Mouse (Mus musculus): ENCODE measurements at regions not wholly inside any gene's neighbourhood (a gene's known extent, or its start where the extent isn't known, plus 50 kb on each side); places are given as distances from the start of the nearest gene placed in this dataset.
"Not testable (repeated sequence)": the region's sequence is repeated elsewhere in the genome, so short reads cannot be mapped to it uniquely, and the experiment has no call there.

DNA sequence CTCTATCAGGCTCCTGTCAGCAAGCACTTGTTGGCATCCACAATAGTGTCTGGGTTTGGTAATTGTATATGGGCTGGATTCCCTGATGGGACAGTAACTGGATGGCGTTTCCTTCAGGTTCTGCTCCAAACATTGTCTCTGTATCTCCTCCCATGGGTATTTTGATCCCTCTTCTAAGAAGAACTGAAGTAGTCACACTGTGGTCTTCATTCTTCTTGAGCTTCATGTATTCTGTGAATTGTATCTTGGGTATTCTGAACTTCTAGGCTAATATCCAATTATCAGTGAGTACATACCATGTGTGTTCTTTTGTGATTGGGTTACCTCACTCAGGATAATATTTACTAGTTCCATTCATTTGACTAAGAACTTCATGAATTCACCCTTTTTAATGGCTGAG lies 119.2 kb upstream of the Gm21119 start:
- DNase-seq (ENCODE audit: low spot score in 2 of 2); intact Hi-C loops (cut with DNase I): not testable (repeated sequence)

DNA sequence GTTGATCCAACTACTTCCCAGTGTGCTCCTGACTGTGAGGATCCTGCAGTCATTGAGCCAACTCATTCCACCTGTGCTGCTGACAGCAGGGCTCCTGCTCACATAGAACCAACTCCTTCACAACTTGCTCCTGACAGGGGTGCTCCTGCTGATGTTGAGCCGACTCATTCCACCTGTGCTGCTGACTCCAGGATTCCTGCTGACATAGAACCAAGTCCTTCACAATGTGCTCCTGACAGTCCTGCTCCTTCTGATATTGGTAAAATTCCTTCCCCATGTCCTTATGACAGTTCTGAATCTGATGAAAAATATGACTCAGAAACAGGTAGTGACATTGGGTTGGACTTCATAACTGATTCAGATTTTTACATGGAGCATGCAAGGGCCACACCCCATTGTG lies 100.8 kb upstream of the Gm21119 start:
- intact Hi-C loops (cut with DNase I); DNase-seq (ENCODE audit: low spot score in 2 of 2): not testable (repeated sequence)

DNA sequence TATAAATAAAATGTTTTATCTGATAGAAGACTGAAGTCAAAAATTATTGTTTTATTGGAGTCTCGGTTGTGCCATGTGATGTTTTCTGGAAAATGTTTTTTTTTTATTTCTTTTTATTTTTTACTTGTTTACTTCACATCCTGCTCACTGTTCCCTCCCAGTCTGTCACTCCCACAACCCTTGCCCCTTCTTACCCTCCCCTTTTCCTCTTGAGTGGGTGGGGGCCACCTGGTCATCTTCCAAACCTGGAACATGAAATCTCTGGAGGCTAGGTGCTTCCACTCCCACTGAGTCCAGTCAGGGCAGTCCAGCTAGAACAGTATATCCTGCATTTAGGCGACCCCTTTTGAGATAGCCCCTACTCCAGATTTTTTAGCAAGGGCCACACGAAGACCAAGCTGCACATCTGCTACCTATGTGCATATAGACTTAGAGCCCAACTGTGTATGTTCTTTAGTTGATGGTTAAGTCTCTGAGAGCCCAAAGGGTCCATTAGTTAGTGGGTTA lies 98.3 kb upstream of the Gm21119 start:
- DNase-seq (ENCODE audit: low spot score in 2 of 2); intact Hi-C loops (cut with DNase I): not testable (repeated sequence)

DNA sequence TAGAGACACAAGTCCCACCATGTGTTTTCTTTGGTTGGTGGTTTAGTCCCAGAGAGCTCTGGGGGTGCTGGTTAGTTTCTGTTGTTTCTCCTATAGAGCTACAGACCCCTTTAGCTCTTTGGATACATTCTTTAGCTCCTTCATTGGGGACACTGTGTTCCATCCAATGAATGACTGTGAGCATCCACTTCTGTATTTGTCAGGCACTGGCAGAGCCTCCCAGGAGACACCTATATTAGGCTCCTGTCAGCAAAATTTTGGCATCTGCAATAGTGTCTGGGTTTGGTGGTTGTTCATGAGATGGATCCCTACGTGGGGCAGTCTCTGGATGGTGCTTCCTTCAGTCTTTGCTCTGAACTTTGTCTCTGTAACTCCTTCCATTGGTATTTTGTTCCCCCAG lies 97.2 kb upstream of the Gm21119 start:
- DNase-seq (ENCODE audit: low spot score in 2 of 2); intact Hi-C loops (cut with DNase I): not testable (repeated sequence)

DNA sequence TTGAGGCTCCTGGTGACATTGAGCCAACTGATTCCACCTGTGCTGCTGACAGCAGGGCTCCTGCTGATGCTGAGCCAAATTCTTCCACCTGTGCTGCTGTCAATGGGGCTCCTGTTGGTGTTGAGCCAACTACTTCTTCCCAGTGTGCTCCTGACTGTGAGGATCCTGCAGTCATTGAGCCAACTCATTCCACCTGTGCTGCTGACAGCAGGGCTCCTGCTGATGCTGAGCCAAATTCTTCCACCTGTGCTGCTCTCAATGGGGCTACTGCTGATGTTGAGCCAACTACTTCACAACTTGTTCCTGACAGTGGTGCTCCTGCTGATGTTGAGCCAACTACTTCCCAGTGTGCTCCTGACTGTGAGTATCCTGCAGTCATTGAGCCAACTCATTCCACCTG lies 90.2 kb upstream of the Gm21119 start:
- DNase-seq (ENCODE audit: low spot score in 2 of 2); intact Hi-C loops (cut with DNase I): not testable (repeated sequence)

DNA sequence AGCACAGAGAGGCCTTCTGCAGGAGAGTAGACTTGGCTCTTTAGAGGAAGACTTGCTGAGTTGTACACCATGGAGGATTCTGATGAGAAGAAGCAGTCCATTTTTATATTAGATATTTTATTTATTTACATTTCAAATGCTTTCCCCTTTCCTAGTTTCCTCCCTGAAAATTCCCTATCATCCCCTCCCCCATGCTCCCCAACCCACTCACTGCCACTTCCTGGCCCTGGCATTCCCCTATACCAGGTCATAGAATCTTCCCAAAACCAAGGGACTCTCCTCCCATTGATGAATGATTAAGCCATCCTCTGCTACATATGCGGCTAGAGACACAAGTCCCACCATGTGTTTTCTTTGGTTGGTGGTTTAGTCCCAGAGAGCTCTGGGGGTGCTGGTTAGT lies 85.7 kb upstream of the Gm21119 start:
- DNase-seq (ENCODE audit: low spot score in 2 of 2); intact Hi-C loops (cut with DNase I): not testable (repeated sequence)

DNA sequence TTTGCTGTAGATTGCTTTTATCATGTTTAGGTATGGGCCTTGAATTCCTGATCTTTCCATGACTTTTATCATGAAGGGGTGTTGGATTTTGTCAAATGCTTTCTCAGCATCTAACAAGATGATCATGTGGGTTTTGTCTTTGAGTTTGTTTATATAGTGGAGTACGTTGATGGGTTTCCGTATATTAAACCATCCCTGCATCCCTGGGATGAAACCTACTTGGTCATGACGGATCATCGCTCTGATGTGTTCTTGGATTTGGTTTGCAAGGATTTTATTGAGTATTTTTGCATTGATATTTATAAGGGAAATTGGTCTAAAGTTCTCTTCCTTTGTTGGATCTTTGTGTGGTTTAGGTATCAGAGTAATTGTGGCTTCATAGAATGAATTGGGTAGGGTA lies 75.7 kb upstream of the Gm21119 start:
- DNase-seq (ENCODE audit: low spot score in 2 of 2); intact Hi-C loops (cut with DNase I): not testable (repeated sequence)

DNA sequence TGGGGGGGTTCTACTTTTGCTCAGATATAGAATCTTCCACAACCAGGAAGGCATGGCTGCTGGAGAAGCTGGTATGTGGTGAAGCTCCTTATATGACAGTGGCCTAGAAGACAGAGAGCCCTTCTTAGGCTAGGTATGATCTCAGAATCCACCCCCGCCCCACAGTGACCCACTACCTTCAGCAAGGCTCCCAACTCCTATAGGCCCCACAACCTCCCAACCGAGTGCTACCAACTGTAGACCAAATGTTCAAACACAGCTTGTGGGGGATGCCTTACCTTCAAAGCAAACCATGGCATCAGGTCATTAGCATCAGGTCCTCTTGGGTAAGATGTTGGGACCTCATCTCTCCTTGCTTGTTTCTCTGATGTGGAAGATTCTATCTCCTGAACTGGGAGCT lies 70.6 kb upstream of the Gm21119 start:
- intact Hi-C loops (cut with DNase I); DNase-seq (ENCODE audit: low spot score in 2 of 2): not testable (repeated sequence)

DNA sequence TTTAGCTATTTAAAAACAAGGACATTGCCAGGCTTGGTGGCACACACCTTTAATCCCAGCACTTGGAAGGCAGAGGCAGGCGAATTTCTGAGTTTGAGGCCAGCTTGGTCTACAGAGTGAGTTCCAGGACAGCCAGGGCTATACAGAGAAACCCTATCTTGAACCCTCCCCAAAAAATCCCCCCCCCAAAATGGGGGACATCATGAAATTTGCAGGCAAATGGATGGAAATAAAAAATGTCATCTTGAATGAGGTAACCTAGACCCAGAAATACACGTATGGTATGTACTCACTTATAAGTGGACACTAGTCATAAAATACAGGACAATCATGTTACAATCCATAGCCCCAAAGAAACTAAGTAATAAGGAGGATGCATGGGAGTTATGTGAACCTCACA lies 69.4 kb upstream of the Gm21119 start:
- not testable (repeated sequence) for DNase-seq (ENCODE audit: low spot score in 2 of 2)

DNA sequence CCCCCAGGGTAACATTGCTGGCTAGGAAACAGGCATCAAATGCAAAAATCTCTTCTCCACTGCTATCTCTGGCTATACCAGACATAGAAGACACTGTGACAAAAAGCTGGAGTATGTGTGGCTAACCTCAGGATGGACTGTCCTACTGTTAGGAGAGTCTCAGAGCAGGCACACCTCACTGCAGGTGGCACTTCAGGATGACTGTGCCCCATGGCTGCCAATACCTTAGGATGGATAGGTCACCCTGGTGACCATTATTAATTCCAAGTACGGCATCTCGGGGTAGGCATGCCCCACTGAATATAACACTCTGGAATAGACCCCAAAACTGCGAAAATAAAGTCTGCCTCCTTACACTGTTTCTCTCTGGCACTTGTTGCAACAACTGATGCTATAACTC lies 68.3 kb upstream of the Gm21119 start:
- intact Hi-C loops (cut with DNase I); DNase-seq (ENCODE audit: low spot score in 2 of 2): not testable (repeated sequence)

More for the DNA sequence above, 69.4 kb upstream of the Gm21119 start:
- intact Hi-C loops (cut with DNase I) = not testable (repeated sequence)

DNA sequence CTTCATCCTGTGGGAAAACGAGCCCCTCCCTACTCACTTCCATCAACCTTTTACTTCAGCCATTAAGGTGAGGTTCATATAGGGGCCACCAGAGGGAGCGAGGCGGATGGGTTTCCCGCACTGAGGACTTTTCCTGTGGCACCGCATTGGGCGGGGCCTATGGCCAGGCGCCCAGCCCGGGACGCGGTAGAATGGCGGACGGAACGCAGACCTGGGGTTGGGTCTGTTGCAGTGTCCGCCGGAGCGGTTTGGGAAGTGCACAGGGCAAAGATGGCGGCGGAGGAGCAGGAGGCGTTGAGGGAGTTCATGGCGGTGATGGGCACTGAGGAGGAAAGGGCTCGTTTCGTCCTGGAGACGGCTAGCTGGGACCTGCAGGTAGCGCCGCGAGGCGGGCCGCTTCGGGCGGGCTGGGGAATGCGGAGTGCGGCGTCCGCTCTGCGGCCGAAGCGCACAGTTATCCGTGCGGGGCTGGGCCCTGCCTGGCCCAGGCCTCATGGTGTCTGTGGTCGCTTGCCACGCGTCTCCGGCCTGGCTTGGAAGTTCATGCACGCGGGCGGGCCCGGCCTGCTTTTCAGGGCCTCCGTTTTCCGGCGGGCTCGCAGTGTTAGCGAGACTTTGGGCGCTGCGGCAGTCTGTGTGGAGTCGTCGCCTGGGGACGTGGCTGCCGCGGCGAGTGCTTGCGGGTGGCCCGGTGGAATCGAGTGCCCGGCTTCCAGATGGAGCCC lies 64.5 kb upstream of the Gm21119 start:
- intact Hi-C loops (cut with DNase I) = not testable (repeated sequence)

DNA sequence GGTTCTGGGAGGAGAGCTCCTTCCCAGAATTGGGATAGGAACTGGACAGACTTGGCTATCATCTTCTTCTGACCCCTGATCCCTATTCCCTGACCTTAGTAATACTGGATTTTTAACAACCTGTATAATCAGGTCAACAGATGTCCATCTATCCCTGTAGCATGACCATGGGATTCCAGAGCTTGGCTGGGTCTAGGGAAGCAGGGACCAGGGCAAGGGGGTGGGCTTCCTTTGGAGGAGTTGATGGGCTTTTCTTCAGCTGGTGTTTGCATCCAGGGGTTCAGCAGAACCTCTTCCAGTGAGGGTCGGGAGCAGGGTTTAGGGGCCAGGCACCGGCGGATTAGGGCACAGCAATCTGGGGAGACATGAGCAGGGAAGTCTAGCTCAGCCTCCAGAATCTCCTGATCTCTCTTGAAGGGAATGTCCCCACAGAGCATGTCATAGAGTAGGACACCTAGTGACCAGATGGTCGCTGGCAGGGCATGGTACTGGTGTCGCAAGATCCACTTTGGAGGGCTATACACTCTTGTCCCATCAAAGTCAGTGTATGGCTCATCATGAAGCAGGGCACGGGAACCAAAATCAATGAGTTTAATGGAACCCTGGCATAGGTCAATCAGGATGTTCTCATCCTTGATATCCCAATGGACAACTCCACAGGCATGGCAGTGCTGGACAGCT lies 58.1 kb upstream of the Gm21119 start:
- DNase-seq (ENCODE audit: low spot score in 2 of 2); intact Hi-C loops (cut with DNase I): not testable (repeated sequence)

More for the DNA sequence above, 64.5 kb upstream of the Gm21119 start:
- DNase-seq (ENCODE audit: low spot score in 2 of 2) = peak; percentile 95 to 98

DNA sequence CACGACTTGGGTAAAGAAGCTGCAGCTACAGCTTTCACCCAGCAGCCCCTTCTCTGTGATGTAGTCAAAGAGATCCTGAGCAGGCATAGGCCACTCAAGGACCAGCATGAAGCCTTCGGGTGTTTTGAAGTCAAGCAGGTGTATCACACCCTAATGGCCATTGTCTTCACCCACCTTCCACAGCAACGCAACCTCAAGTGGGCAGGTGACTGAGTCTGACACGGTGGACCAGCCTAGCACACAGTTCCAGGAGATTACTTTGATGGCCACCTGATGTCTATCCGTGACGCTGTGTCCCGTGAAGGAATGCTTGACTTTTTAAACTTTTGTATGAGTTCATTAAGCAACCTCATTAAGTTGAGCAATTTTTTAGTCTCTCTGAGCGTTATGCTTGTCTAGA lies 57.5 kb upstream of the Gm21119 start:
- intact Hi-C loops (cut with DNase I); DNase-seq (ENCODE audit: low spot score in 2 of 2): not testable (repeated sequence)

DNA sequence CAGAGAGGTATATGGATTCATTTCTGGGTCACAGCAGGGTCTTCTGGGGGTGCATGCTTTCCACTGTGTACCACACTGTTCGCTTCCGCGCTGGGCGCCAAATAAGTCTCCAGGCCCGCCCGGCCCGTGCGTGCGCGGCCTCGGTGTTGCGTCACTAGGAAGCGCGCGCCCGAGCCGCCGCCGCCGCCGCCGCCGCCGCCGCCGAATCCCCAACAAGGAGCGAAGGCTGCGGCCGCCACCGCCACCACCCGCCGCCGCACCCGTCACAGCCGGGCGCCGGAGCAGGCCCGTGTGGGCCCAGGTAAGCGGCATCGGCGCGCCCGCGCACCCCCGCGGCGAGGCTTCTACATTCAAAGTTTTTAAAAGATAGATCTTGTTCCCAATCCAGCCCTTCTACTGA lies 57.1 kb upstream of the Gm21119 start:
- intact Hi-C loops (cut with DNase I) = not testable (repeated sequence)
- DNase-seq (ENCODE audit: low spot score in 2 of 2) = peak in 1 of 2 experiments; percentile 41

Measured in left cerebral cortex, postnatal 14 days (tissue).